ENCODE assay signal across 8 mouse cellular contexts in genomic region chr2:156862041-156862717, GRCm38 (mm10). TPM values are rescaled to one million over a fixed set of nuclear protein-coding genes. Genes with fewer than 3 reads are reported as not detected.
DNase-seq lines count a peak whose midpoint lies in the region; ATAC-seq and TF ChIP-seq lines count a peak whose summit lies in the region.

No protein-coding gene starts in this region.

- H3K27me3 ChIP-seq in megakaryocyte, embryonic 14.5 days (replicated peaks) = no peaks in the 10 kb centered on the region
- no peaks in the 10 kb centered on the region for H3K27me3 ChIP-seq in erythroblast, embryonic 14.5 days (ENCODE audit: control insufficient read depth)
- H3K27me3 ChIP-seq in hindbrain, postnatal 0 days (ENCODE audit: insufficient read depth, low read length) = no peaks in the 10 kb centered on the region
- H3K27me3 ChIP-seq in liver, embryonic 13.5 days = no peaks in the 10 kb centered on the region
- H3K27me3 ChIP-seq in neural tube, embryonic 13.5 days = no peaks in the 10 kb centered on the region

- under 1% methylated on average over 19 of the region's 19 CpGs for WGBS in hindbrain, postnatal 0 days
- WGBS in liver, embryonic 13.5 days (ENCODE audit: insufficient replicate concordance) = under 1% methylated on average over 19 of the region's 19 CpGs
- WGBS in neural tube, embryonic 13.5 days = 0% methylated on average over 19 of the region's 19 CpGs

- no peak for ATAC-seq in megakaryocyte, adult 5-6 weeks (ENCODE audit: poor library complexity, severe bottlenecking)
- 0 out of 2 replicates have a peak, but pooled peaks have one; percentile 13 for ATAC-seq in hindbrain, postnatal 0 days
- no peak for ATAC-seq in liver, embryonic 13.5 days (ENCODE audit: low read depth)
- ATAC-seq in neural tube, embryonic 13.5 days (ENCODE audit: low read depth) = peak; percentile 28

- peak overlapping the region; percentile 89 for H3K4me2 ChIP-seq in hindbrain, postnatal 0 days (ENCODE audit: low read depth, low read length)
- H3K4me2 ChIP-seq in liver, embryonic 13.5 days = peak overlapping the region; percentile 86
- H3K4me2 ChIP-seq in neural tube, embryonic 13.5 days = peak overlapping the region; percentile 72

- peak; percentile 50 for DNase-seq in T-cell, adult 2 months (ENCODE audit: low spot score)
- peak; percentile 47 for DNase-seq in hindbrain, postnatal 0 days (ENCODE audit: low spot score)
- DNase-seq in liver, embryonic 13.5 days = peak; percentile 19
- no peak for DNase-seq in layer of hippocampus, postnatal 14 days (ENCODE audit: low spot score in 2 of 2)

- H3K36me3 ChIP-seq in megakaryocyte, embryonic 14.5 days (replicated peaks; ENCODE audit: low read length) = peaks cover 43% of the 10 kb centered on the region
- H3K36me3 ChIP-seq in erythroblast, embryonic 14.5 days (ENCODE audit: control insufficient read depth) = peaks cover 37% of the 10 kb centered on the region
- peaks cover 3% of the 10 kb centered on the region; the same call in 1 of the 2 replicates for H3K36me3 ChIP-seq in hindbrain, postnatal 0 days (ENCODE audit: insufficient read depth, low read length)
- H3K36me3 ChIP-seq in liver, embryonic 13.5 days = peaks cover 27% of the 10 kb centered on the region
- peaks cover 28% of the 10 kb centered on the region for H3K36me3 ChIP-seq in neural tube, embryonic 13.5 days

- TF ChIP-seq CTCF in hindbrain, postnatal 0 days (IDR thresholded peaks at IDR 0.05; ENCODE audit: low read depth) = no peak; the same call in 1 of the 2 replicates

- peaks cover 47% of the 10 kb centered on the region for H3K4me1 ChIP-seq in megakaryocyte, embryonic 14.5 days
- H3K4me1 ChIP-seq in erythroblast, embryonic 14.5 days (ENCODE audit: control insufficient read depth) = peaks cover 41% of the 10 kb centered on the region
- peaks cover 9% of the 10 kb centered on the region; the same call in 1 of the 2 replicates for H3K4me1 ChIP-seq in hindbrain, postnatal 0 days (ENCODE audit: insufficient read depth, low read length)
- peaks cover 40% of the 10 kb centered on the region for H3K4me1 ChIP-seq in liver, embryonic 13.5 days (replicated peaks)
- H3K4me1 ChIP-seq in neural tube, embryonic 13.5 days (replicated peaks) = peaks cover 48% of the 10 kb centered on the region

- no peaks in the 10 kb centered on the region for H3K9me3 ChIP-seq in megakaryocyte, embryonic 14.5 days
- H3K9me3 ChIP-seq in erythroblast, embryonic 14.5 days (ENCODE audit: control insufficient read depth, low read length) = no peaks in the 10 kb centered on the region
- H3K9me3 ChIP-seq in hindbrain, postnatal 0 days (ENCODE audit: low read length) = no peaks in the 10 kb centered on the region
- no peaks in the 10 kb centered on the region for H3K9me3 ChIP-seq in liver, embryonic 13.5 days (replicated peaks)
- no peaks in the 10 kb centered on the region for H3K9me3 ChIP-seq in neural tube, embryonic 13.5 days

- peak overlapping the region; percentile 97 for H3K4me3 ChIP-seq in megakaryocyte, embryonic 14.5 days (replicated peaks)
- H3K4me3 ChIP-seq in erythroblast, embryonic 14.5 days (replicated peaks) = peak overlapping the region; percentile 99
- H3K4me3 ChIP-seq in hindbrain, postnatal 0 days (ENCODE audit: low read length) = peak overlapping the region; percentile 69
- peak overlapping the region; percentile 100 for H3K4me3 ChIP-seq in liver, embryonic 13.5 days (replicated peaks)
- peak overlapping the region; percentile 99 for H3K4me3 ChIP-seq in neural tube, embryonic 13.5 days

- peak overlapping the region; percentile 86 for H3K9ac ChIP-seq in hindbrain, postnatal 0 days (replicated peaks; ENCODE audit: low read length)
- H3K9ac ChIP-seq in liver, embryonic 13.5 days = peak overlapping the region; percentile 86
- peak overlapping the region; percentile 80 for H3K9ac ChIP-seq in neural tube, embryonic 13.5 days

- H3K27ac ChIP-seq in hindbrain, postnatal 0 days = peak overlapping the region; percentile 81
- H3K27ac ChIP-seq in liver, embryonic 13.5 days = peak overlapping the region; percentile 89
- H3K27ac ChIP-seq in neural tube, embryonic 13.5 days (replicated peaks) = peak overlapping the region; percentile 96

RNA-seq across cellular contexts. Expression of gene Rab5if, which starts 0.7 kb away (rescaled TPM):
- 175 and 255 TPM in 2 replicates for polyA plus RNA-seq in megakaryocyte, embryonic 14.5 days (2012; ENCODE audit: insufficient read depth, low replicate concordance)
- total RNA-seq in megakaryocyte, adult 5-6 weeks (2015) = 356 and 374 TPM in 2 replicates
- total RNA-seq in megakaryocyte, adult 5-6 weeks (2017) = 194 and 199 TPM in 2 replicates
- polyA plus RNA-seq in erythroblast, embryonic 14.5 days (2012) = 8.9 and 10.3 TPM in 2 replicates
- 131 and 135 TPM in 2 replicates for total RNA-seq in hindbrain, postnatal 0 days (2014; rRNA removed)
- 158 and 160 TPM in 2 replicates for polyA plus RNA-seq in hindbrain, postnatal 0 days (2015; fragmentation: Nextera tagmentation; extraction: Ambion mirVana)
- polyA plus RNA-seq in liver, embryonic 13.5 days (2015; fragmentation: Nextera tagmentation; extraction: Ambion mirVana) = 204 and 210 TPM in 2 replicates
- polyA plus RNA-seq in neural tube, embryonic 13.5 days (2015; fragmentation: Nextera tagmentation; extraction: Ambion mirVana) = 161 and 167 TPM in 2 replicates
- total RNA-seq in layer of hippocampus, postnatal 14 days (2021) = 100 to 1,000 TPM; 108 to 114 TPM

RNA-seq across cellular contexts. Expression of gene 4930518I15Rik, which starts 4.4 kb away (rescaled TPM):
- polyA plus RNA-seq in megakaryocyte, embryonic 14.5 days (2012; ENCODE audit: insufficient read depth, low replicate concordance) = 0.13 TPM in 1 of 2 replicates, not detected in the other
- 1.4 and 2.4 TPM in 2 replicates for total RNA-seq in megakaryocyte, adult 5-6 weeks (2015)
- total RNA-seq in megakaryocyte, adult 5-6 weeks (2017) = 1.5 and 1.9 TPM in 2 replicates
- polyA plus RNA-seq in erythroblast, embryonic 14.5 days (2012) = 0.04 TPM in 1 of 2 replicates, not detected in the other
- total RNA-seq in hindbrain, postnatal 0 days (2014; rRNA removed) = 1.7 and 4.4 TPM in 2 replicates
- 3.6 and 3.8 TPM in 2 replicates for polyA plus RNA-seq in hindbrain, postnatal 0 days (2015; fragmentation: Nextera tagmentation; extraction: Ambion mirVana)
- polyA plus RNA-seq in liver, embryonic 13.5 days (2015; fragmentation: Nextera tagmentation; extraction: Ambion mirVana) = 1.6 and 2.0 TPM in 2 replicates
- 8.3 and 10.4 TPM in 2 replicates for polyA plus RNA-seq in neural tube, embryonic 13.5 days (2015; fragmentation: Nextera tagmentation; extraction: Ambion mirVana)
- 1 to 10 TPM; 3.4 to 3.5 TPM for total RNA-seq in layer of hippocampus, postnatal 14 days (2021)

RNA-seq across cellular contexts. Expression of gene Tgif2, which starts 22.4 kb away (rescaled TPM):
- 5.1 and 8.1 TPM in 2 replicates for polyA plus RNA-seq in megakaryocyte, embryonic 14.5 days (2012; ENCODE audit: insufficient read depth, low replicate concordance)
- 0.36 and 0.38 TPM in 2 replicates for total RNA-seq in megakaryocyte, adult 5-6 weeks (2015)
- total RNA-seq in megakaryocyte, adult 5-6 weeks (2017) = 0.73 TPM in 1 of 2 replicates, not detected in the other
- polyA plus RNA-seq in erythroblast, embryonic 14.5 days (2012) = 0.04 and 0.09 TPM in 2 replicates
- 18.2 and 26.6 TPM in 2 replicates for total RNA-seq in hindbrain, postnatal 0 days (2014; rRNA removed)
- polyA plus RNA-seq in hindbrain, postnatal 0 days (2015; fragmentation: Nextera tagmentation; extraction: Ambion mirVana) = 12.6 and 14.4 TPM in 2 replicates
- 7.2 and 9.0 TPM in 2 replicates for polyA plus RNA-seq in liver, embryonic 13.5 days (2015; fragmentation: Nextera tagmentation; extraction: Ambion mirVana)
- 24.1 and 31.1 TPM in 2 replicates for polyA plus RNA-seq in neural tube, embryonic 13.5 days (2015; fragmentation: Nextera tagmentation; extraction: Ambion mirVana)
- total RNA-seq in layer of hippocampus, postnatal 14 days (2021) = 1 to 10 TPM; 2.7 to 3.0 TPM

RNA-seq across cellular contexts. Expression of gene Sla2, which starts 24.8 kb away (rescaled TPM):
- polyA plus RNA-seq in megakaryocyte, embryonic 14.5 days (2012; ENCODE audit: insufficient read depth, low replicate concordance) = 86.1 and 150 TPM in 2 replicates
- 0.83 and 2.2 TPM in 2 replicates for total RNA-seq in megakaryocyte, adult 5-6 weeks (2015)
- 1.3 and 1.8 TPM in 2 replicates for total RNA-seq in megakaryocyte, adult 5-6 weeks (2017)
- 0.02 and 0.03 TPM in 2 replicates for polyA plus RNA-seq in erythroblast, embryonic 14.5 days (2012)
- 0.68 TPM in 1 of 2 replicates, not detected in the other for total RNA-seq in hindbrain, postnatal 0 days (2014; rRNA removed)
- polyA plus RNA-seq in hindbrain, postnatal 0 days (2015; fragmentation: Nextera tagmentation; extraction: Ambion mirVana) = 0.13 and 0.15 TPM in 2 replicates
- polyA plus RNA-seq in liver, embryonic 13.5 days (2015; fragmentation: Nextera tagmentation; extraction: Ambion mirVana) = 3.1 and 3.3 TPM in 2 replicates
- polyA plus RNA-seq in neural tube, embryonic 13.5 days (2015; fragmentation: Nextera tagmentation; extraction: Ambion mirVana) = 0.18 TPM in 1 of 2 replicates, not detected in the other
- under 1 TPM; 0.19 to 0.30 TPM for total RNA-seq in layer of hippocampus, postnatal 14 days (2021)

Comparison
In these comparisons a context has a peak if more than half of its experiments do, and no peak if none do; other contexts are left out.
1. ATAC-seq: peak in hindbrain, postnatal 0 days (single experiment) and neural tube, embryonic 13.5 days (single experiment); none in megakaryocyte, adult 5-6 weeks (single experiment) and liver, embryonic 13.5 days (single experiment).
2. DNase-seq: peak in T-cell, adult 2 months (single experiment), hindbrain, postnatal 0 days (single experiment) and liver, embryonic 13.5 days (single experiment); none in layer of hippocampus, postnatal 14 days (0 of 2).
3. RNA of gene Rab5if, which starts 0.7 kb away (polyA plus RNA-seq): 204 to 210 TPM in liver, embryonic 13.5 days, 175 to 255 TPM in megakaryocyte, embryonic 14.5 days, 161 to 167 TPM in neural tube, embryonic 13.5 days and 158 to 160 TPM in hindbrain, postnatal 0 days; 8.9 to 10.3 TPM in erythroblast, embryonic 14.5 days; every median in the first group is over 10 times any median in the second.
4. Peak in every context shown above with its lines, with median percentiles within 50 percentile points of each other: H3K4me3 ChIP-seq, H3K27ac ChIP-seq, H3K4me2 ChIP-seq and H3K9ac ChIP-seq.